Mouse (Mus musculus) liver, embryonic 11.5 days (tissue): ENCODE data around the gene Higd1c. TPM values are rescaled to one million over a fixed set of nuclear protein-coding genes. Genes with fewer than 3 reads are reported as not detected.
"Not testable (repeated sequence)": the region's sequence is repeated elsewhere in the genome, so short reads cannot be mapped to it uniquely, and the experiment has no call there.

Experiments used
- ATAC-seq: fragments of 200-750 bp; cut with Nextera tagmentation; replicated peaks from 2 replicates; pipeline ENCODE4 v1.8.0; 2017; ENCODE audit warnings: moderate number of reproducible peaks, mild to moderate bottlenecking, moderate TSS enrichment, moderate library complexity; ENCODE audit not compliant: low FRiP score
- DNase-seq: peaks from one replicate; pipeline ENCODE4 v3.0.0-alpha.2; 2017; ENCODE audit warnings: low spot score
- H3K27ac ChIP-seq: fragments of 300-500 bp; sonication (generic); 2 replicates; pipeline ENCODE4 v1.5.1; 2014; ENCODE audit warnings: mild to moderate bottlenecking, low read depth, low read length, control low read depth
- H3K27me3 ChIP-seq: fragments of 300-500 bp; sonication (generic); replicated peaks from 2 replicates; pipeline ENCODE4 v1.6.1; 2014; ENCODE audit warnings: low read length, mixed read lengths; ENCODE audit not compliant: control insufficient read depth, insufficient read depth
- H3K36me3 ChIP-seq: fragments of 300-500 bp; sonication (generic); 2 replicates; pipeline ENCODE4 v1.6.1; 2014; ENCODE audit warnings: mild to moderate bottlenecking, low read length, moderate library complexity, mixed read lengths; ENCODE audit not compliant: control insufficient read depth, insufficient read depth
- H3K4me1 ChIP-seq: fragments of 300-500 bp; sonication (generic); replicated peaks from 2 replicates; pipeline ENCODE4 v1.6.1; 2014; ENCODE audit warnings: low read length, mixed read lengths; ENCODE audit not compliant: control insufficient read depth, insufficient read depth
- H3K4me2 ChIP-seq: fragments of 300-500 bp; sonication (generic); 2 replicates; pipeline ENCODE4 v1.6.1; 2014; ENCODE audit warnings: mild to moderate bottlenecking, control low read depth, moderate library complexity
- H3K4me3 ChIP-seq: fragments of 300-500 bp; sonication (generic); 2 replicates; pipeline ENCODE4 v1.5.1; 2014; ENCODE audit warnings: low read depth, low read length, control low read depth
- H3K9ac ChIP-seq: fragments of 300-500 bp; sonication (generic); 2 replicates; pipeline ENCODE4 v1.6.1; 2014; ENCODE audit warnings: low read depth, low read length, control low read depth
- H3K9me3 ChIP-seq: fragments of 300-500 bp; sonication (generic); 2 replicates; pipeline ENCODE4 v1.6.1; 2016; ENCODE audit warnings: low read length, inconsistent platforms, mixed read lengths; ENCODE audit not compliant: control insufficient read depth
- WGBS: fragments of 180-500 bp; shearing (Covaris S2); extraction: QIAGEN DNeasy Blood & Tissue Kit; methylation state at CpG from one replicate; pipeline ENCODE4 v1.1.7; 2014; 5-methylcytosine and 5-hydroxymethylcytosine counted together
- polyA plus RNA-seq: library from polyadenylated mRNA; unstranded; fragments of >200 nt; fragmentation: Nextera tagmentation; extraction: Ambion mirVana; gene quantifications from 2 replicates; pipeline ENCODE4 v1.2.1, GENCODE M21; 2014

The Higd1c gene
- polyA plus RNA-seq, 1 experiment from 2014 or later: not detected

DNA sequence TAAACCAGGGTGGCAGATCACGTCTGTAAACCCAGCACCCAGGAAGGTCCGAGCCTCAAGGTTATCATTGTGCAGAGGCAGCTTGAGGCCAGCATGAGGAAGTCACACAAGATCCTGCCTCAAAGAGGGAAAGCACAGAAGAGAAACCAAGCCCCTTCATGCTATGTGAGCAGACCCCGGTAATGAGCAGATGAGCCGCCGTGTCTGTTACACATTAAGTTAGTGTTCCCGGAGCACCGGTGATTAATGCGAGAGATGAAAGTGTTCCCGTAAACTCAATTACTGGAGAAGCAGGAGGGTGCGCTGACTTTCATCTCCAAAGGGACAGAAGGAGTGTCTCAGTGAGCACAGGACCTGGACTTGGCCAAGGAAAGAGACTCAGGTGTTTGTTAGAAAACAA is 35.0 kb upstream of the Higd1c start:
- WGBS: 77% methylated on average over 10 of the region's 10 CpGs
- H3K4me1 ChIP-seq, ATAC-seq: not testable (repeated sequence)

DNA sequence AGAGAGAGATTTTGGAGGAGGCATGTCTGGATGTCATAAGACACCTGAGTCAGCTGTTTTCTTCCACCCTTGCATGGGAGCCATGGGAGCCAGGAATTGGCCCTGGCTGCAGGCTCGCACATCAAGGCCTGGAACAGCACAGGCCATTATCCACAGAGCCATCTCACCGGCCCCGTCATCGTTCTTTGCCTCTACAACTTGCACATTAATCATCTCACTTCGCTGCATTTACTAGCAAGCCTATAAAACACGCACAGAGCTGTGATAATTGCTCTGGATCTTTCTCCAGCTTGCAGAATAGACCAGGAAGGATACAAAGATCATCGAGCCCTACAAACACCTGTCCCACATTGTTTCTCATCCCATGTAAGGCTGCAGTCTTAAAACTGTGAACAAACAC is 33.6 kb upstream of the Higd1c start:
- WGBS: 78% methylated on average over 7 of the region's 7 CpGs
- Histone ChIP-seq H3K9me3 (no peaks in the 10 kb centered on the region), H3K9ac (no peak overlapping the region), H3K4me1 (no peaks in the 10 kb centered on the region), H3K36me3 (no peaks in the 10 kb centered on the region), H3K4me3 (no peak overlapping the region), H3K27me3 (no peaks in the 10 kb centered on the region), H3K27ac (no peak overlapping the region), H3K4me2 (no peak overlapping the region)
- no peak for ATAC-seq
- no peak for DNase-seq

More for the DNA sequence above, 35.0 kb upstream of the Higd1c start:
- H3K27ac ChIP-seq, DNase-seq, H3K9me3 ChIP-seq, H3K4me2 ChIP-seq, H3K27me3 ChIP-seq, H3K4me3 ChIP-seq, H3K9ac ChIP-seq, H3K36me3 ChIP-seq: not testable (repeated sequence)

DNA sequence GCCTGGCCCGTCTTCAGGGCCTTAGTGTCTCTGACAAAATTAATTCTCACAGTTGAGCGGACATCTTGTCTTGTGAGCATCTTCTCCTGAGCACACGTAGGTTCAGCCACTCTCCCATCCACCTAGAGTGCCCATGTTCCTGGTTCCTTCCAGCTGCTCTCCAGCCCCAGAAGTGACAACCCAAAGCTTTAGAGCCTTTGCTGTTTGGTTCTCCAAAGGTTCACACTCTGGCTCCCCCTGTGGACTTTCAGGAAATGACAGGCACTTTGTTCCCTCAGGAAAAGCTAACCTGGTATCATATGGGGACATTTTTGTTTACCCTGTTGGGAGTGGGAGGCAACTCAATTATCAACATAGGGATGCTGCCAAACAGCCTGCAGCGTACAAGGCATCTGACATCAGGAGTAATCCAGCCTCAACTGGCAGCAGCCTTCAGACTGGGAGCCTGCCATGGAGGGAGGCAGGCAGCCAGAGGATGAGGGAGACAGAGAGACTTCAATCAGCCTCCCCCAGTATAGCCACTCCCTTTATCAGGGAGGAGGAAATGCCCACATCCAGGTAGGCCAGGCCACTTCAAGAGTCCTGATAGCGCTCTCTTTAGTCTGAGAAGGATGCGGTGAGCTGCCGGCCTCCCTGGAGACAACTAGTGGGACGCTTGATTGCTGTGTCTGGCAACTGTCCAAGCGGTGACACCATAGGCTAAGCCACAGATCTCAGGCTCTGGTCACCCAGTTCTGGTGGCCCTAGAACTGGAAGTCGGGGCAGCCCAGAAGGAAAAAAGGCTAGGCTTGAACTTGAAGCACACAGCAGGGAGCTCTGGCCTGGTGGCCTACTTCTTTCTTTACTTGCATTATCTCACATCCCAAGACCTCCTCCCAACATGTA is 32.0 kb upstream of the Higd1c start:
- not testable (repeated sequence) for H3K4me2 ChIP-seq, H3K4me1 ChIP-seq, ATAC-seq, DNase-seq, H3K27me3 ChIP-seq, H3K36me3 ChIP-seq, H3K9me3 ChIP-seq, H3K4me3 ChIP-seq, H3K9ac ChIP-seq, H3K27ac ChIP-seq
- 27% methylated on average over 2 of the region's 10 CpGs for WGBS

DNA sequence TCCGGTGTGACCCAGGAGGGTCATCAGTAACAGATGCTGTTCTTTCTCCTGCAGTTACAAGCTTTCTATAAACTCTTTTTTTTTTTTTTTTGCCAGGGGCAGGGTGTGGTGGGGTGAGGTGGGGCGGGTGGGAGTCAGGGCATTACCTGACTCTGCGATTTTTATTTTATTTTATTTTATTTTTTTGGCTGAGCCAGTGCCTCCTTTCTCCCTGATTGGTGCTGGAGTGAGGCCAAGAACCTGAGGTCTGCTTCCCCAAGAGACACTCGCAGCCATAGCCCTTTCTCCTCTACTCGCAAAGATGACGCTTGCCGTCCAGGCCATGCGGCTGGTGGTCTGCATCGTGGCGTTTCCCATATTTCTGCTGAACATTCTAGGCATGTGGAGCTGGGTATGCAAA is 29.7 kb upstream of the Higd1c start, which contains the start of gene Mettl7a3:
Gene Mettl7a3, plus strand, starts transcription at position 301 of the 400 bp plus-strand sequence.
- WGBS: 85% methylated on average over 10 of the region's 10 CpGs
- no peak within 1 kb of the TSS for H3K4me2 ChIP-seq
- H3K9ac ChIP-seq: no peak within 1 kb of the TSS
- H3K9me3 ChIP-seq: no peaks in the 10 kb centered on the region
- no peaks in the 10 kb centered on the region for H3K27me3 ChIP-seq
- H3K4me3 ChIP-seq: no peak within 1 kb of the TSS
- no peak within 1 kb of the TSS for H3K27ac ChIP-seq
- H3K36me3 ChIP-seq: no peaks in the 10 kb centered on the region
- H3K4me1 ChIP-seq: no peaks in the 10 kb centered on the region
- DNase-seq (no peak), ATAC-seq (no peak)

DNA sequence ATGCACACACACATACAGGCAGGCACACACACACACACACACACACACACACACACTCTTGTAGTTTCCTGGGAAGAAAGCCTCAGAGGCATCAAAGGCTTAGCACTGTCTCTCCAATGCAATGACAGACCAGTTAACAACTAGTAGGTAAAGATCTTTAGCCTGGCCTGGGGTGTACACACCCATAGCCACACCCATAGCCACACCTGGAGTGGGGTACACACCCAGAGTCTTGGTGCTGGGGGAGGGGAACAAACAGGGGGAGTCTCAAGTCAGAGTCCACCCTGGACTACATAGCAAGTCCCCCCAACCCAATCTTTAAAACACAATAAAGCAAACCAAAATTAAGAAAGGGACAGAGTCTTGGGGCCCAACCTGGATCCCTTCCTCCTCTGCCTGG is 27.0 kb upstream of the Higd1c start:
- not testable (repeated sequence) for H3K4me2 ChIP-seq, H3K27me3 ChIP-seq, H3K9ac ChIP-seq, H3K4me3 ChIP-seq, H3K9me3 ChIP-seq, H3K36me3 ChIP-seq, H3K27ac ChIP-seq, DNase-seq, H3K4me1 ChIP-seq
- ATAC-seq: peak; percentile 63

DNA sequence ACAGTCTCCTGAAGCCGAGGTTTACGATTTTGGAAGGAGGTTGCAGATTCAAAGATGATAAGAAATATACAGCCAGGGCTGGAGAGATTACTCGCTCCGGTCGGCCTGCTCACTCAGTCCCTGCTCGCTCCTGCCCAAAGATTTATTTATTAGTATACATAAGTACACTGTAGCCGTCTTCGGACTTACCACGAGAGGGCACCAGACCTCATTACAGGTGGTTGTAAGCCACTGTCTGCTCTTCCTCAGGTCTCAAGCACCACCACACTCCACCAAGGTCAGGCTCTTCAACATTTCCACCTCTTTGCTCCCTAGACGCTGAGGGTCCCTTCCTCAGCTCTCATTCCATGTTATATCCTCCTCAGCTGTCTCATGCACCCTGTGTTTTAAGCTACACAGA is 26.5 kb upstream of the Higd1c start:
- 37% methylated on average over 10 of the region's 10 CpGs for WGBS
- H3K36me3 ChIP-seq, H3K27me3 ChIP-seq, H3K27ac ChIP-seq, H3K4me1 ChIP-seq, H3K9me3 ChIP-seq, H3K9ac ChIP-seq, H3K4me2 ChIP-seq, H3K4me3 ChIP-seq, DNase-seq: not testable (repeated sequence)
- 0 out of 2 replicates have a peak, but pooled peaks have one; percentile 45 for ATAC-seq

DNA sequence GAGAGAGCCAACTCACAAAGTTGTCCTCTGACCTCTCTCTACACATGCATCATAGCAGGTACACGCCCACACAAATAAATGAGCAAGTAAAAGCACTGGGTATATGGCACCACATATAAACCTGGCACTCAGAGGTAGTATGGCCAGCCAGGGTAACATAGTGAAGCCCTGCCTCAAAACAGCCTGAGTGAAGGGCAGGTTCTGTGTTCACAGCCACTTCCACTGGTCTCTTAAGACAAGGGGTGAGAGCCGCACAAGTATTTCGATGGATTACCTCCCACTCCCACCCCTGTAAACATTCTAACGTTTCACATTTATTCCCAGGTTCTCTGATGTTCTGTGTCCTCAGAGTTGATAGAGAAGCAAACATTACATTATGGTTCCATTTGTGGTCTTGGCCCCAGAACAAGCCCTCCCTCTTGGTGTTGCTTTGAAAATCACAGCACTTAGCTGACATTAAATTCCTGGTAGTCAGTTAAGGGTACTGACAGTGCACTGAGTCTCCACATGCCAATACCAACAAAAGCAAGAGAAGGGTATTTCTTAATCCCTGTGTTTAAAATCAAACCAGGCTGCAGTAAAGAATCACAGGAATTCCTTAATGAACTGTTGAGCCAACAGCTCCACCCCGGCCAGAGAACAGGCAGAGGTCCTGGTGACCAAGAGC is 22.9 kb upstream of the Higd1c start:
- H3K4me2 ChIP-seq, DNase-seq, H3K36me3 ChIP-seq, H3K4me3 ChIP-seq, H3K9ac ChIP-seq, H3K27me3 ChIP-seq, H3K4me1 ChIP-seq, H3K27ac ChIP-seq, ATAC-seq, H3K9me3 ChIP-seq: not testable (repeated sequence)
- 63% methylated on average over 5 of the region's 5 CpGs for WGBS

DNA sequence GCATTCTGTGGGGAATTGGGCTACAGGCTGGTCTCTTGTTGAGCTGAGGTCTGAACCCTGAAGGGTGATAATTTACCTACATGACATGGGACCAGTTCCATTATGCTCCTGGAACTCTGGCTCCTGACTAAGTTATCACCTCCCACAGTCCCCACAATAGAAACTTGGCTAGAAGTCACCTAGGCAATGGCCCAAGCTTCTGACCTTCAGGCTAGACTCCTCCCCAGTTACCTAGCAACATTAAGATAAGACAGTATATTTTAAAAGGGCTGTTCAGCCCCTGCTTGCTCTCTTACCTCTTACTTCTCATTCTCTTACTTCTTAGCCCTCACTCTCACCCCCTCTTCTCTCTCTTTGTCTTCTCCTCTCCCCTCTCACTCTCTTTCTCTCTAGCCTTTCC is 18.9 kb upstream of the Higd1c start:
- Histone ChIP-seq H3K27ac (no peak overlapping the region), H3K4me3 (no peak overlapping the region), H3K4me2 (no peak overlapping the region), H3K9ac (no peak overlapping the region), H3K36me3 (no peaks in the 10 kb centered on the region), H3K27me3 (no peaks in the 10 kb centered on the region), H3K4me1 (no peaks in the 10 kb centered on the region), H3K9me3 (no peaks in the 10 kb centered on the region)
- ATAC-seq: no peak
- no peak for DNase-seq
